Mouse (Mus musculus) kidney, postnatal 25 days (tissue): ENCODE data around the gene Vps36.

Source experiments
- DNase-seq, 2 experiments: peaks; one replicate each; pipeline ENCODE4 v3.0.0; 2021; ENCODE audit warnings: mixed read lengths in 2 of 2

The Vps36 gene

DNA sequence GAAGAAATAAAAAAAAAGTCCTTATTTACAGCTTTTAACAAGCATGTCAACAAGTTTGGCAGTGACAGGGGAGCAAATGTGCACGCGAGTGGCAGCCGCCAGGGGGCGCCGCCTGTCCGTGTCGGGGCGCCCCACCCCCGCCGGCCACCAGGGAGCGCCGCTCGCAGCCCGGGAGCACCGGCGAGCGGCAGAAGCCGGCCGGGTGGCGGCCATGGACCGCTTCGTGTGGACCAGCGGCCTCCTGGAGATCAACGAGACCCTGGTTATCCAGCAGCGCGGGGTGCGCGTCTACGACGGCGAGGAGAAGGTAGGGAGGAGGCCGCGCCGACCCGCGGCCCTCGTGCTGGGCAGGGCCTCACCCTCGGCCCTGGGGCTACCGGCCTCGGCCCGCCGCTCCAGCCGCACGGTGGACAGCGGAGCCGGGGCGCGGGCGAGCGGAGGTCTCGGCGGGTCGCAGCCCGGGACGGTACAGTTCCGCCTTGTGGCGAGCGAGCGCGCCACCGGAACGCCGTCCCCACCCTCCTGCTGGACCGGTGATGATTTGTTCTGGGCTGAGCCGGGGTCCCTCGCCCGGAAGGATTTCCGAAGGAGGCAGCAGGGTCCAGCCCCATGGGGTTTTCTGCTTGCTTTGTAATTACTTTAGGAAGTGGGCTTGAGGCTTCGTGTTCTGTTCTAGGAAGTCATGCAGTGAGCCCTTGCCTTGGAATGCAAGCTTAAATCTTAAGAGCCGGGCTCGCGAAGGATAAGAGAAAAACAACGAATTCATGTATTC is at the start of gene Vps36:
Vps36 (plus strand) TSS at position 150 of the 772 bp plus-strand sequence.
- peak; percentile 87 to 92 for DNase-seq

DNA sequence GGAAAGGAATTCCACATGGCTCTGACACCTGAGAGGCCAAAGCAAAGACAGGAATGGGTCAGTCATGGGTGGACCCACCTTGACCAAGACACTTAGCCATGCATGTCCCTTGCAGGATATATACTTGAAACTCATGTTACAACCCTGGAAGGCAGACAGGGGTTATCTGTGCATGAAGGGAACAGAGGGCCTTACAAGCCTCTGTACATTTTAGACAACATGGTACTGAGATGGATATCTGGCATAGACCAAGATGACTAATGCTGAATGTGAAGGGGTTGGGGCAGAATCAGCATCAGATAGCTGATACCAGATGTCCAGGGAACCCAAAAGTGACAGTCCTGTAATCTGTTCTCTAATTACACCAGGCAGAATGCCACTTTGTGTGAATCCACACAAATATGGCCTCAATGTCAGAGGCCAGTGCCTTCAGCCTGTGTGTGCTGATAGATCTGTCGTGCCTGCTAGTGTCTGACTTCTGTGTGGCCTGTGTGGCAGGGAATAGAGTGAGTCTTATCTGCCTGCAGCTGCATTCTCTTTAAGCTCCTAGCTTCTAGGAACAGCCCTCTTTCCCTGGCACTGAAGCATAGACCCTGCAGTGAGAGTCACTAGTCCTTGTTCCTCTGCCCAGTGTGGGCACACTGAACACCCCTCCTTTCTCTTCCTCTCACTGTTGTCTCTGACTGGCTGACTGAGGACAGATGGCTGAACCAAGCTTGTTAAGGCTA is 48.7 kb upstream of the Vps36 start:
- no peak for DNase-seq

DNA sequence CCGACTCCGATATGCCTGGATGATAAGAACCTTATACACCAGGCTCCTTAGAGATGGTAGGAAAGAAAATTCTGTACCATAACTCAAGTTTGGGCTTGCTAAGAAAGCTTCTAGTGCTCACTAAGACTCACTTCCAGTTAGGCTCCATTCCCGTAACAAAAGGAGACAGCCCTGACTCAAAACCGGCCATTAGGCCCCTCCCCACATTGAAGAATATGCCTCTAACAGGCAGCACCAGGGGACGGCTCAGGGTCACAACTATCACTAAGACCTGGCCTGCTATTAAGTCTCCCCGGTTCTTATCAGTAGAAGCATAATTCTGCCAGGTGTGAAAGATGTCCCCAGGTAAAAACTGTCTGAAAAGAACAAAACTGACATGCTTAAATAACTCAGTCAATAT is 46.8 kb upstream of the Vps36 start:
- DNase-seq: no peak

DNA sequence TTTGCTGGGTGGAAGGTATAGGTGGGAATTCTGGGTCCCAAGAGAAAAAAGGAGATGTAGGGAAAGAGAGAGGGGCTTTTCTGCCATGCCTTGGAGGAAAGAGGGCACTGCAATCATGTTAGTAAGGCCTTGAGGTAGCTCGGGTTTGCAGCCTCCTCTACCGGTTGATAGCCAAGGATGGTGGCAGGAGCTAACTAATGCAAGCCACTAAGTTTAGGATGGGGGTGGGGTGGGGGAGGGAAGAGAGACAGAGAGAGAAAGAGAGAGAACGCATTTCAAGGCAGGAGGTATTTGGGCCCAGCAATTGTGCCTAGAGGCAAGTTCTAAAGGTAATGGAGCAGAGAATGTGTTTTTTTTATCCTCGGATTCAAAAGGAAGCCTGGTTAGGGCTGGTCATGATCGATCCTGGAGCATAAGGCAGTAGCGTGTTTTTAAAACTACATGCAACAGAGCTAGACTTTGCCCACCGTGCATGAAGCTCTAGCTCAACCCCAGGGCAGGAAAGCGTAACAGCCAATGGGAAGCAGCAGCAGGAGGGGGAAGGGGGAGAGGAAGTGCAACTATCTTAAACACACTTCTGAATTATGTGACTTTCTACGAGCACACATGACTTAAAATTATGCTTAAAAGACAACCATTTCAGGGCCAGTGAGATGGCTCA is 44.8 kb upstream of the Vps36 start:
- no peak for DNase-seq

DNA sequence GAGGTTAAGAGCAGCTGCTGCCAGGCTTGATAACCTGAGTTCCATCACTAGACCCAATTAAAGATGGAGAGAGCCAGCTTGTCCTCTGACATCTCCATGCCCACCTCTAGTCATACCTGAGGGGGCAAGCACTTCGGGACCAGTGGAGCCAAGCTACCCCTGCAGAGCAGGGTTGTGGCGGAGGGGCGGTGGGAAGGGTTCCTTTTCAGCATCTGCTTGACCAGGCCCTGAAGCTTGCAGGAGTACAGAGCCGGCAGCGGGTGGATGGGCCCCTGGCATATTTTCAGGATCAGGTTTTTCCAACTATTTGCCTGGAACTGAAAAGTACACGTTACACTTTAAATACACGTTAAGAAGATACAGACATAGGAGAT is 44.3 kb upstream of the Vps36 start:
- no peak for DNase-seq

DNA sequence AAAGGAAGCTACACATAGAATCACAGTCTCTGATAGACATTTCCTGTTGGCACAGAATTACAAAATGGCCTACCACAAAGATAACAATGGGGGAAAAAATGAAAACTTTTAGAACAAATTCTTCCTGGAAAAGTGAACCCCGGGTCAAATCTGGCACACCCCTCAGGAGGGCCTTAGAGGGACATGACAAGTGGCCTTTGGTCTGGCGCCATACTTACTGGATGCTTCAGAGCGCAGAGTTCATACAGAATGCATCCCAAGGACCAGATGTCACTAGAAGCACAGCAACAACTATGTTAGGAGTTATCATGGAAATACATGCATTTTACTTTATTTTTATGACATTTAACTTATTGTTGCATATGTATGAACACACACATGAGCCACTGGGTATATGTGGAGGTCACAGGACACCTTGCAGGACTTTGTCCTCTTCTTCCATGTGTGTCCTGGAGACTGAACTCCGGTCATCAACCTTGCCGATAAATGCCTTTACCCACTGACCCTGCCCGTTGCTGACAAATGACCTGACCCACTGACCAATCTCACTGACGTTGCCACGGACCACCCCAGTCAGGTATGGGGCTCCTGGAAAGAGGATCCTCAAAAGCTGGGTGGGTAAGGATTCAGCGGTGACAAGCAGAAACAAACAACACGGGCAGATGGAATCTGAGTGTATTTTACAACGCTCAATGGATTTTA is 42.8 kb upstream of the Vps36 start:
- DNase-seq: no peak

DNA sequence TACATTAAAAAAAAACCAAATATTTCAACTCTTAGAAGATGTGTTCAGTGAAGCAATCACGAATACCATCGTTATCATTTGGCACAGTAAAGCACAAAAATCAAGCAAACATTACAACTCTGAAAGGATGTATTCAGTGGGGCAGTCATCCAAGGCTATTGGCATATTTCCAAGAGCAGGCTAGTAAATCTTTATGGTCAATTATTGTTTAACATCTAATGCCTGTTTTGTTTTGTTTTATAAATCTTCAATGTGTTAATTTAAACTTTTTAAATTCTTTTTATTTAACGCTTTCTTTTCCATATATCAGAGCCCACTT is 42.3 kb upstream of the Vps36 start:
- peak in 1 of 2 experiments; percentile 42 for DNase-seq

DNA sequence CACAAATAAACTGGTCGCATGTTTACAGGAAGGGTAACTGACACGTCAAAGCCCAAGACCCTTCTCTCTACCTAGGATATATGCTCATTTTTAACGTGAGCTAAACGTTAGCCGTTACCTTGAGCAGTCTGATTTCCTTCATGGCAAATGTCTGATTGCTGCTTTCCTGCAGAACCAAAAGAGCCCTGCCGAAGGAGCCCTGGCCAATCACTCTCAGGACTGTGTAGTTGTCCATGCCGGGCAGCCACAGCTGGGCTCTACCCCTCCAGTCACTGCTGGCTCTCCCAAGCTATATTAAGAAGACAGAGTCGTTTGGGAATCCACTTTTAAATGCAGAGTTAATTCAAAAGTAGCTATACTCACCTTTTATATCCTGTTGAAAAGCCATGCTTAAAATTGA is 30.4 kb upstream of the Vps36 start:
- no peak for DNase-seq

DNA sequence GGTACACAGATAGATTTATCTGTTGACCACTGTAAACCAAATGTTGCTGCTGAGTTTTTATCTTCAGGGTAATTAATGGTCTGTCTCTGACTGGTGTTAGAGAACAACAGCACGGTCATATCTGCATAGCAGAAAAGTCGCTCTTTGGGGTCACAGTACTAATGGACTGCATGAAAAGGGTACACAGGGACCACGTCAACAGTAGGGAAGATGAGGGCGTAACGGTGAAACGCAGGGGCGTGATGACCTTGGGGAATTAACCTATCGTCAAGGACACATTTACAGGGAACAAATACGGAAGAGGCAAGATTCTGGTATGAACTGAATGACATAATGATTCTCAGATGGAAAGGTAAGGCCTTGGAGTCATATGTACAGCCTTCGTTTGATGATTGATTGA is 28.2 kb upstream of the Vps36 start:
- DNase-seq: no peak

DNA sequence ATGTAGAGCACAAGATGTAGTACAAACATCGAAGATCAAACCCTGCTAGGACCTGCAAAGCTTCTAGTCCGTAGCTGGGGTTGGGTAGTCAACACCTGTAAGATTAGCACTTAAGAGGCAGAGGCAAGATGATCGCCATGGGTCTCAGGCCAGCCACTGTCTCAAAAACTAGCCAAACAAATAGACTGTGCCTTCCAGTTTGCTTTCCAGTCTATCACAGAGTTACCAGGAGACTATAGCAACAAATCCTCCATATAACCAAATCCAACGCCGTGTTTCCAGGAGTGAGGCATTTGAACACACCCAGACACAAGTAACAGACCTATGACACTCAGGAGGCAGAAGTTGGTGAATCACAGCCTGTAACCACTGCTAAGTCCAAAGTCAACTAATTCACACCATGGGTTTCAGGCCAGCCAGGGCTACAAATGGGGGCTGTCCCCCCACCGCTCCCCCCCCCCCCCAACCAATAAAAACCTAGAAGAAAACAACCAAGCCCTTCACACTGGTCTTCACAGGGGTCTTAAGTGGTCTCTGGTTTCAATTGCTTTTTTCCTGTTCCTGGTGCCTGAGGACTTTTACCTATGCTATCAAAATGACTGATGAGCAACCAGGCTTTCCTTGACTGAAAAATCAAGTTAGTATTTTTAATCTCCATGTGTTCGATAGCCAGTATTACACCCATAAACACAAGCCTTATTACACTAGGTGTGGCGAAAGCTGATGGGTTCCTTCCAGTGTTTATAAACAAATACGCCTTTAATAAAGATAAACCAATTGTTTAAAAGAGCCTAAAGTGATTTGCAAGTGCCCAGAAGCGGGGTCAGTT is 27.1 kb upstream of the Vps36 start:
- no peak for DNase-seq

DNA sequence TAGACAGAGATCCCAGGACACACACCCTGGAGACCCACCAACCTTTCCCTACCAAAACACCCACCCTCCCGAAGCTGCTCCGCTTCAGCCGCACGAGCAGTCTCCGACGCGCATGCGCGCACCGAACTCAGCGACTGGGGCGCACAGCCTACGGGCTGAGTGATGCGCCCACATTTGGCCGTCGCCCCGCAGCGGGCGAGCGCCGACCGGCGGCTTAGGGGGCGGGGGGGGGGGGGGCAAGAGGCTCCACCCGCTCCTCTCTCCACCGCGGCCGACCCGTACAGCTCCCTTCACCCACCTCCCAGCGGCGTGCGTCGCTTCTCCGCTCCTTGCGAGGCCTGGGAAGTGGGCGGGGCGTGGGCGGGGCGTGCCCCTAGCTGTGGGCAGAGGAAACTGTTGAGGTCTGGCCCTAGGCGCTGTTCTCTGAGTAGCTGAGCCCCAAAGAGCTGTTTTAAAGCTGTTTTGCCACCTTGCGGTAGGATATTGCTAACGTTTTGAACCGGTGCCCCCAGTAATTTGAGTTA is 26.5 kb upstream of the Vps36 start, which contains the start of gene Nek3:
Nek3 (minus strand) TSS at position 356 of the 524 bp plus-strand sequence.
- peak; percentile 83 to 93 for DNase-seq

DNA sequence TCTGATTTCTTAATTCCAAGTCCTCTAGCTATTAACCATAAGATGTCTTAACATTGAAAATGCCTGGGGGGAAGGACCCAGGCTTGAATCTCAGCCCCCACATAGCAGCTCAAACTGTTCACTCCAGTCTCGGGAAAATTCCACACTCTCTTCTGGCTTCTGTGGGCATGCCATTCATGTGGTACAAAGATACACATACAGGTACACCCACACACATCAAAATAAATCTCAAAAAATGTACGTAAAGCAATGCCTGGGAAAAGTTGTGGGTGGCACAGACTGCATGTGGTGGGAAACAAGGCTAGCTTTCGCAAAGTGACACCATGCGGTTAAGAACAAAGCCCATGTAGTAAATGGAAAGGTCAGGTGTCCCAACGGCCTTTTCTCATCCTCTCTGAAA is 23.4 kb upstream of the Vps36 start:
- no peak for DNase-seq

DNA sequence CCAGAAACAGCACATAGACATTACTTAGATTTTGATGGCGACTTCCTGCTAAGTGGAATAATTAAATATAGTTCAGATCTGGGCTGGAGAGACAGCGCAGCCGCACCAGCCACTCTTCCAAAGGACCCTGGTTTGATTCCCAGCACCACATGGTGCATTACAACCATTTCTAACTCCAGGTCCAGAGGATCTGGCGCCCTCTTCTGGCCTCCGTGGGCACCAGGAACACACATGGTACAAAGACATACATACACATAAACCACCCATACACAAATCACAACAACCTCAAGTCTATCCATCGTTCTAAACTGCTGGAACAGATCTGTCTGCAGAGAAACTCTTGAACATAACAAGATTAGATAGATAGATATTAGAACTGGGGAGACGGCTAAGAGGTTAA is 16.6 kb upstream of the Vps36 start:
- DNase-seq: no peak

DNA sequence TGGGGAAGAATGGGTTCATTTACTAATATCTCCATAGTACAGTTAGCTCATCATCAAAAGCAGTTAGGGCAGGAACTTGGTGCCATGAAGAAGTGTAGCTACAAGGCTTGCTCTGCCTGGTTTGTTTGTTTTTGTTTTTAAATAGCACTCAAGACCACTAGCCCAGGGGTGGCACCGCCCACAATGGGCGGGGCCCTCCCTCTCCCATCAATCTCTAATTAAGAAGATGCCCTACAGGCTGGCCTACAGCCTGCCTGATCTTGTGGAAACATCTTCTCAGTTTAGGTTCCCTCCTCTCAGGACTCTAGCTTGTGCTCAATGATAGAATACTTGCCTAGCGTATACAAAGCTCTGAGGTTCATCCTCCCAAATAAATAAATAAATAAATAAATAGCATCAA is 7.7 kb upstream of the Vps36 start:
- no peak for DNase-seq

DNA sequence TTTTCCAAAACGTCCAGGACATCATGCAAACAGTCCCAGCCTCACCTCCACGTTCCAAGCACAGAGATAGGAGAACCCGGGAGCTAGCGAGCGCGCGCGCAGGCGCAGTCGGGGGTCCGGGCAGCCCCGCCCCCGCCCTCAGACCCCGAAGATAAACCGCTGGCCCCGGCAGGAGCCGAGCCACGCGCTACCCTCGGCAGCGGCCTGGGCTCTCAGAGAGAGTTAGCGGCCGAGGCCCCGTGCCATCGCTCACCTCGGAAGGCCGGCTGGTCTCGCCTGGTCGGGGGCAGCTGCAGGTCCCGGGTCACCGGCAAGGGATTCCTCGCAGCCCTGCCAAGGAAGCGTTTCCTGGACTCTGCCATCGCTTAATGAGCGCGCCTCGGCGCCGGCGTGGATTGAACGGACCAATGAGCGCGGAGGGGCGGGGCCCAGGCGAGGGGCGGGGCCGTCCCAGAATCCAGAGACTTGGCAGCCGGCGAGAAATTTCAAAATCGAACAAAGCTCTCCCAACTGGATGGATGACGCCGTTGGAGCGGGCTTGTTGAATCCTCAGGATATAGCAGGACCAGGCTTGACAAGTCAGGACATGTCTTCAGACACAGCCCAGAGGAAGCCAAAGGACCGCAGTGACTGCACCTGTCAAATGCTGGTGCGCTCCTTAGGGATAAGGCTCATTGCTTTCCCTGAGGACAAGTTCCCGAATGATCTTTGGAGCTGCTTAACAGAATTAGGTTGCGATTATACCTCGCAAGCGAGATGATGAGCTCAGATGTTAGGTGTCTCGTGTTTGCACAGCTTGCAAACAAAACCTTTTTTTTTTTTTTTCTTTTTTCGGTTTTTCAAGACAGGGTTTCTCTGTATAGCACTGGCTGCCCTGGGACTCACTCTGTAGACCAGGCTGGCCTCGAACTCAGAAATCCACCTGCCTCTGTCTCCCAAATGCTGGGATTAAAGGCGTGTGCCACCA is 6.9 kb upstream of the Vps36 start, which contains the start of gene Ckap2:
Ckap2 (minus strand) TSS at position 389 of the 967 bp plus-strand sequence.
- peak; percentile 95 to 96 for DNase-seq

DNA sequence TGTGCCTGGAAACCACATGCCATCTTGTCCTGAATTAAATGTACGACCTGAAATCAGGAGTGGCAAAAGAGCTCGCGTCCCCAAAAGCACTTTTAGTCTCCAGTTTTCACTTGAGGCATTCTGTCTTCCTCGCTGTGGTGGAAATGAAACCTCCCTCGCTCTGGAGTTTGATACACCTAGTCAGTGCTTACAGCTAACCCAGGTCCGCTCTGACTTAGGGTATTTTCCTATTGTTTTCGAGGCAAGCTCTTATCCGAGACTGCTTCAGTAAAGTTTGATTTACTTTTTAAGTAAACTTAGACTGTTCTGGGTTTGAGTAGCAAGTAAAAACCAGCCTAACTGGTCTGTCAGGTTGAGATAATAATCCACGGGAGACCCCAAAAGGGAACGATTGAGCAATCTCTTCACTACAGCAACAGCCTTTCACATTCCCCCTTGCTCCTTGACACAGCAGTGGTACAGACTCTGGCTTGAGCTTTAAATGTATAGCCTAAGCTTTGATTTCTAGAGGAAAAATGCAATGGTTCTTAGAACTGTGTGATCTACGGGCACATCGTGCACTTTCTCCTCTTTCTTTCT is 912 bp downstream of the Vps36 start:
- DNase-seq: peak in 1 of 2 experiments; percentile 23

DNA sequence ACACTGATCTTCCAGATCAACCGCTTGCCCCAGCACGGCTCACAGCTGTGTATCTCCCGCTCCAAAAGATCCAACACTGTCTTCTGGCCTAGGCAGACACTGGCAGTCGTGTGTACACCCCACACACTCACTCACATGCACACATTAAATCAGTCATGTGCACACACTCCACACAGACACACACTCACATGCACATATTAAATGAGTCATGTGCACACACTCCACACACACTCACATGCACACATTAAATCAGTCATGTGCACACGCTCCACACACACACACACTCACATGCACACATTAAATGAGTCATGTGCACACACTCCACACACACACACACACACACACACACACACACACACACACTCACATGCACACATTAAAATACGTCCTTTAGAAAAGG is 5.3 kb downstream of the Vps36 start:
- DNase-seq: no peak

DNA sequence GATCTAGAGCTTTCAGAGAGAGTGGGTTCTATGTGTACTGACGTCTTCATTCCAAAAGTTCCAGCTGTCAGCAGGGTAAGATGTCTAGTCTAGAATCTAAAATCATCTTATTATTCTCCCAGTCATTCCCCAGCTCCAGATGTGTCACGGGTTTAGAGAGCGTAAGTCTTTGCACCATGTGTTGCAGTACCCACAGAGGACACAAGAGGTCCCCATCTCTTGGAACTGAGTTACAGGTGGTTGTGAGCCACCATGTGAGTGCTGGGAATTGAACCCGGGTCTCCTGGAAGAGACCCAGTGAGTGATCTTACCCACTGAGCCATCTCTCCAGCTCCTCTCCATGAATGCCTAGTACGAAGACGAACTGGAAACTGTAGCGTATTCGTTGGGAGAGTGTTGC is 6.9 kb downstream of the Vps36 start:
- DNase-seq: no peak

DNA sequence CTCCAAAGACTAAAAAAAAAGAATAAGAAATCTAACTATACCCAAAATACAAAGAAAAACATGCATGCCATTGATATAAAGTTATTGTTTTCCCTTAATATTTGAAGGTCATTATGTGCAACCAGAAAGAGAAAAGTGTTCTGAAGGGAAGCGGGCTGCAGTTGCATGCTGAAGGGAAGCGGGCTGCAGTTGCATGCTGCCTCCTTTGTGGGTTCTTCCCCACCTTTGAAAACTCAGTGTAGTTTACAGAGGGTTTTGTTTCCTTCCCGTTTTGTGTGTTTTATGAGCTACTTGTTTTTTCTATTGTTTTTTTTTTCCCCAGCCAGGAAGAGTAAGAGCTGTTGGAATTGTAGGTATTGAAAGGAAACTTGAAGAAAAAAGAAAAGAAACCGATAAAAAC is 14.9 kb downstream of the Vps36 start:
- no peak for DNase-seq

DNA sequence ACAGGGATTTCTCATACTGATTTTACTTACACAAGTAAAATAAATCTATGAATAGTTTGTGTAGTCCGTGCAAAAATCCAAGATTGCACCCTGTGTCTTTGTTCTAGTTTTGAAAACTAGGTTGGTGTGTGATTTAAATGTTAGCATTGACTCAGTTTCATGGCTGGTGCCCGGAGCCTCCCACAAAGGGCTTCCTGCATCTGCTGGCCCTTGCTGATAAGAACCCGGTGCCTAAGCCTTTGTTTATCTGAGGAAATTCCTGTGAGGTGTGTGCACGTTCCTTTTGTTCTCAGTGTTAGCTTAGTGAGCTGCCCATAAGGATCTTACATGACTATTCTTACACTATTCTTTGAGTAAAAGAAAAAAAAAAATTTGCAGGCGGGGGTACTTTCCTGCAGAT is 16.4 kb downstream of the Vps36 start:
- peak; percentile 13 to 57 for DNase-seq
